Mouse (Mus musculus) CD4-positive naive resting alpha-beta T cell, adult 57 days (primary cell): ENCODE data around the gene Gla. TPM values are rescaled to one million over a fixed set of nuclear protein-coding genes. Genes with fewer than 3 reads are reported as not detected.

ENCODE experiments used
- total RNA-seq: library from RNA; stranded (reverse); gene quantifications from one replicate; pipeline ENCODE4 v1.2.4, GENCODE M21; 2023

Gla gene
- total RNA-seq = 17.1 TPM

GRCm38 (mm10) chrX:134600659-134601379 is at the start of gene Gla, which contains the start of gene Hnrnph2:
Gla (minus strand) TSS chrX:134601125.
Hnrnph2 (plus strand) TSS chrX:134601179.

GRCm38 (mm10) chrX:134585103-134586002 is 15.6 kb downstream of the Gla start, which contains the start of gene Rpl36a:
Rpl36a (plus strand) TSS chrX:134585654.

GRCm38 (mm10) chrX:134582888-134583669 is 17.8 kb downstream of the Gla start, which contains the start of gene Btk:
Btk (minus strand) TSS chrX:134583570.

GRCm38 (mm10) chrX:134541145-134541954 is 59.6 kb downstream of the Gla start, which contains the start of gene Timm8a1:
Timm8a1 (minus strand) TSS chrX:134541865.

Other genes with a start within 250 kb of the Gla start
- not detected for gene Drp2, start 196.6 kb downstream of the Gla start, total RNA-seq
- not detected for gene Taf7l, start 124.6 kb downstream of the Gla start, total RNA-seq
- gene Timm8a1, start 59.3 kb downstream of the Gla start, total RNA-seq = 20.1 TPM
- 5.3 TPM for gene Btk, start 17.6 kb downstream of the Gla start, total RNA-seq
- gene Rpl36a, start 15.5 kb downstream of the Gla start, total RNA-seq = 603 TPM
- 118 TPM for gene Hnrnph2, start 54 bp upstream of the Gla start, total RNA-seq
- 3.7 TPM for gene Armcx4, start 85.4 kb upstream of the Gla start, total RNA-seq
- gene Armcx1, start 116.8 kb upstream of the Gla start, total RNA-seq = 6.2 TPM
- 3.7 TPM for gene Armcx6, start 150.3 kb upstream of the Gla start, total RNA-seq
- gene Armcx3, start 155.5 kb upstream of the Gla start, total RNA-seq = 10.1 TPM
- gene Armcx2, start 208.1 kb upstream of the Gla start, total RNA-seq = 21.3 TPM